Mouse (Mus musculus) intestine, postnatal 0 days (tissue): ENCODE measurements around the gene Ptprcap. TPM values are rescaled to one million over a fixed set of nuclear protein-coding genes. Genes with fewer than 3 reads are reported as not detected.
A peak's percentile ranks its signal among the peaks of the same experiment; 100 is the strongest.

Experiments used
- ATAC-seq: fragments of 200-750 bp; cut with Nextera tagmentation; 2 replicates; pipeline ENCODE4 v1.8.0; 2017; ENCODE audit warnings: mild to moderate bottlenecking, moderate TSS enrichment, moderate library complexity
- H3K27ac ChIP-seq: fragments of 300-500 bp; sonication (generic); 2 replicates; pipeline ENCODE4 v1.5.1; 2014; ENCODE audit warnings: mild to moderate bottlenecking, low read depth, low read length, moderate library complexity
- H3K27me3 ChIP-seq: fragments of 300-500 bp; sonication (generic); replicated peaks from 2 replicates; pipeline ENCODE4 v1.6.1; 2014; ENCODE audit warnings: low read length, mixed read lengths; ENCODE audit not compliant: control insufficient read depth, insufficient read depth
- H3K36me3 ChIP-seq: fragments of 300-500 bp; sonication (generic); 2 replicates; pipeline ENCODE4 v1.6.1; 2014; ENCODE audit warnings: mild to moderate bottlenecking, moderate library complexity; ENCODE audit not compliant: control insufficient read depth, insufficient read depth
- H3K4me1 ChIP-seq: fragments of 300-500 bp; sonication (generic); replicated peaks from 2 replicates; pipeline ENCODE4 v1.6.1; 2014; ENCODE audit warnings: antibody characterized with exemption, low read length, mixed read lengths; ENCODE audit not compliant: control insufficient read depth, insufficient read depth
- H3K4me2 ChIP-seq: fragments of 300-500 bp; sonication (generic); replicated peaks from 2 replicates; pipeline ENCODE4 v1.6.1; 2014; ENCODE audit warnings: low read depth, mild to moderate bottlenecking, moderate library complexity
- H3K4me3 ChIP-seq: fragments of 300-500 bp; sonication (generic); 2 replicates; pipeline ENCODE4 v1.5.1; 2014; ENCODE audit warnings: low read depth, low read length
- H3K9ac ChIP-seq: fragments of 300-500 bp; sonication (generic); 2 replicates; pipeline ENCODE4 v1.6.1; 2014; ENCODE audit warnings: mild to moderate bottlenecking, low read depth, low read length
- H3K9me3 ChIP-seq: fragments of 300-500 bp; sonication (generic); 2 replicates; pipeline ENCODE4 v1.6.1; 2016; ENCODE audit warnings: mixed run types; ENCODE audit not compliant: control insufficient read depth
- CTCF ChIP-seq: sonication (generic); IDR thresholded peaks from 2 replicates; pipeline ENCODE4 v1.5.1; 2016; ENCODE audit warnings: low read depth, mild to moderate bottlenecking, control low read depth, antibody characterized with exemption, moderate library complexity
- WGBS: fragments of 180-500 bp; shearing (Covaris S2); extraction: QIAGEN DNeasy Blood & Tissue Kit; methylation state at CpG from one replicate; pipeline ENCODE4 v1.1.7; 2014; 5-methylcytosine and 5-hydroxymethylcytosine counted together
- polyA plus RNA-seq: library from polyadenylated mRNA; unstranded; fragments of >200 nt; fragmentation: Nextera tagmentation; extraction: Ambion mirVana; gene quantifications from 2 replicates; pipeline ENCODE4 v1.2.1, GENCODE M21; 2015

Gene Ptprcap
- polyA plus RNA-seq, 1 experiment from 2014 or later = 3.4 TPM

GRCm38 (mm10) chr19:4171393-4172290, 18.2 kb downstream of the Ptprcap start:
- no peaks in the 10 kb centered on the region for H3K9me3 ChIP-seq
- no peak overlapping the region for H3K4me3 ChIP-seq
- no peak overlapping the region for H3K4me2 ChIP-seq
- H3K9ac ChIP-seq = no peak overlapping the region
- H3K27me3 ChIP-seq = no peaks in the 10 kb centered on the region
- WGBS = 66% methylated on average over 13 of the region's 13 CpGs
- no peaks in the 10 kb centered on the region for H3K36me3 ChIP-seq
- no peak overlapping the region for H3K27ac ChIP-seq
- H3K4me1 ChIP-seq = peaks cover 9% of the 10 kb centered on the region; the same call in 1 of the 2 replicates
- no peak for ATAC-seq
- TF ChIP-seq CTCF = no peak

DNA sequence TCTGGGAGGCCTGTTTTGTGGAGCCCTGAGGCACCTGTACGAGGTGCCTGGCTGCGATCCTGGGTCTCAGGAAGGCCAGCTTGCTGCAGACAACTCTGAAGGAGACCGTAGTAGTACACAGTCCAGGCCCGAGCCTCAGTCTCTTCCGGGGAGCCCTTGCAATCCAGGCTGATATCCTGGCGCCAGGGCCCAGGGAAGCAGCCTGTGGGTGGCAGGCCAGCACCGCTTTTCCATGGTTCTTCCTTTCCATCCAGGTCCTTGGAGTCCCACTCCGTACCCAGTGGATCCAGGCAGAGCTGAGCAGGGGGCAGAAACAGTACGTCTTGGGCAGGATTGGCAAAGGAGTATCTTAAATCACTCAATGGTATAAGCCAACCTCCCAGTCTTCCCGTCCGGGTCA, 19.5 kb downstream of the Ptprcap start:
- Histone ChIP-seq H3K4me1 (peaks cover 9% of the 10 kb centered on the region; the same call in 1 of the 2 replicates), H3K27ac (no peak overlapping the region), H3K4me3 (no peak overlapping the region), H3K36me3 (no peaks in the 10 kb centered on the region), H3K9me3 (no peaks in the 10 kb centered on the region), H3K9ac (no peak overlapping the region), H3K4me2 (no peak overlapping the region), H3K27me3 (no peaks in the 10 kb centered on the region)
- ATAC-seq = no peak
- WGBS = 74% methylated on average over 11 of the region's 11 CpGs
- TF ChIP-seq CTCF = peak; percentile 24

- no peaks in the 10 kb centered on the region for H3K27me3 ChIP-seq
- H3K36me3 ChIP-seq = no peaks in the 10 kb centered on the region
- WGBS = 6% methylated on average over 11 of the region's 11 CpGs
- H3K27ac ChIP-seq = no peak within 1 kb of the TSS; the same call in 1 of the 2 replicates
- no peak within 1 kb of the TSS for H3K4me3 ChIP-seq
- peak; percentile 31; the same call in 1 of the 2 replicates for ATAC-seq
- 0 out of 2 replicates have a peak, but pooled peaks cover 5% of the 10 kb centered on the region for H3K4me1 ChIP-seq
- H3K9ac ChIP-seq = peak within 1 kb of the TSS; percentile 17; the same call in 1 of the 2 replicates
- no peak for TF ChIP-seq CTCF
- peak within 1 kb of the TSS; percentile 49 for H3K4me2 ChIP-seq
- H3K9me3 ChIP-seq = no peaks in the 10 kb centered on the region
Measured at GRCm38 (mm10) chr19:4175368-4175947, 22.1 kb downstream of the Ptprcap start, which contains the start of gene Carns1. TSS of gene Carns1 (minus strand) at chr19:4175479.

GRCm38 (mm10) chr19:4180411-4180810, 27.0 kb downstream of the Ptprcap start:
- H3K4me1 ChIP-seq = 0 out of 2 replicates have a peak, but pooled peaks cover 3% of the 10 kb centered on the region
- no peak overlapping the region for H3K4me2 ChIP-seq
- H3K9ac ChIP-seq = no peak overlapping the region
- H3K27ac ChIP-seq = no peak overlapping the region
- no peaks in the 10 kb centered on the region for H3K27me3 ChIP-seq
- 81% methylated on average over 7 of the region's 7 CpGs for WGBS
- no peak for ATAC-seq
- no peak for TF ChIP-seq CTCF
- no peaks in the 10 kb centered on the region for H3K36me3 ChIP-seq
- H3K4me3 ChIP-seq = no peak overlapping the region
- H3K9me3 ChIP-seq = no peaks in the 10 kb centered on the region

GRCm38 (mm10) chr19:4181892-4182291, 28.5 kb downstream of the Ptprcap start:
- Histone ChIP-seq H3K4me2 (no peak overlapping the region), H3K36me3 (no peaks in the 10 kb centered on the region), H3K4me3 (no peak overlapping the region), H3K4me1 (no peaks in the 10 kb centered on the region), H3K9me3 (no peaks in the 10 kb centered on the region), H3K27ac (no peak overlapping the region), H3K27me3 (no peaks in the 10 kb centered on the region), H3K9ac (no peak overlapping the region)
- 35% methylated on average over 3 of the region's 3 CpGs for WGBS
- no peak for TF ChIP-seq CTCF
- ATAC-seq = peak; percentile 22; the same call in 1 of the 2 replicates

- H3K27ac ChIP-seq = no peak overlapping the region
- no peaks in the 10 kb centered on the region for H3K4me1 ChIP-seq
- no peaks in the 10 kb centered on the region for H3K36me3 ChIP-seq
- H3K9ac ChIP-seq = no peak overlapping the region
- H3K27me3 ChIP-seq = no peaks in the 10 kb centered on the region
- no peak overlapping the region for H3K4me3 ChIP-seq
- no peak for TF ChIP-seq CTCF
- no peak overlapping the region for H3K4me2 ChIP-seq
- WGBS = 87% methylated on average over 2 of the region's 2 CpGs
- ATAC-seq = no peak
- H3K9me3 ChIP-seq = no peaks in the 10 kb centered on the region
Measured at GRCm38 (mm10) chr19:4183689-4184088, 30.3 kb downstream of the Ptprcap start.
